Mouse (Mus musculus) yolk sac, embryonic 10.5 days (tissue): Measurements from ENCODE around the gene Strn4.

Experiments used
- DNase-seq: peaks from one replicate; pipeline ENCODE4 v3.0.0-alpha.2; 2017; ENCODE audit warnings: low spot score

The Strn4 gene

GRCm38 (mm10) chr7:16841561-16842560, 26.2 kb downstream of the Strn4 start:
- DNase-seq, result no peak

- DNase-seq, result peak; percentile 90
These were observed 27.0 kb downstream of the Strn4 start, which contains the start of gene Prkd2 for GRCm38 (mm10) chr7:16842645-16843063. Gene Prkd2 (plus strand): TSS chr7:16842902.

GRCm38 (mm10) chr7:16843441-16844171, 27.9 kb downstream of the Strn4 start:
- DNase-seq, result no peak

- DNase-seq, result no peak
These were observed 29.0 kb downstream of the Strn4 start for GRCm38 (mm10) chr7:16844696-16845071.

- DNase-seq, result no peak
These were observed 29.6 kb downstream of the Strn4 start for GRCm38 (mm10) chr7:16845072-16845819.

- no peak for DNase-seq
These were observed 30.1 kb downstream of the Strn4 start for GRCm38 (mm10) chr7:16845820-16846167.

- DNase-seq, result no peak
These were observed 31.1 kb downstream of the Strn4 start for GRCm38 (mm10) chr7:16846775-16847174.

GRCm38 (mm10) chr7:16847507-16847906, 31.8 kb downstream of the Strn4 start:
- no peak for DNase-seq

GRCm38 (mm10) chr7:16848579-16848978, 32.9 kb downstream of the Strn4 start:
- no peak for DNase-seq

- no peak for DNase-seq
These were observed 35.9 kb downstream of the Strn4 start for GRCm38 (mm10) chr7:16851636-16852035.

GRCm38 (mm10) chr7:16853302-16853831, 37.7 kb downstream of the Strn4 start:
- DNase-seq, result no peak

GRCm38 (mm10) chr7:16858336-16858735, 42.6 kb downstream of the Strn4 start:
- DNase-seq, result no peak

GRCm38 (mm10) chr7:16859902-16860651, 44.4 kb downstream of the Strn4 start:
- DNase-seq, result no peak

GRCm38 (mm10) chr7:16867488-16867887, 51.8 kb downstream of the Strn4 start:
- peak; percentile 43 for DNase-seq

- DNase-seq, result no peak
These were observed 53.8 kb downstream of the Strn4 start for GRCm38 (mm10) chr7:16869497-16869896.

- DNase-seq, result no peak
These were observed 55.9 kb downstream of the Strn4 start for GRCm38 (mm10) chr7:16871600-16871999.

- no peak for DNase-seq
These were observed 56.8 kb downstream of the Strn4 start for GRCm38 (mm10) chr7:16872478-16872877.

- no peak for DNase-seq
These were observed 57.7 kb downstream of the Strn4 start for GRCm38 (mm10) chr7:16873392-16873791.

GRCm38 (mm10) chr7:16874190-16874589, 58.5 kb downstream of the Strn4 start:
- peak; percentile 73 for DNase-seq

GRCm38 (mm10) chr7:16874756-16875309, 59.1 kb downstream of the Strn4 start:
- DNase-seq, result peak; percentile 100

GRCm38 (mm10) chr7:16875310-16875325, 59.4 kb downstream of the Strn4 start, which contains the start of gene Dact3:
Gene Dact3 (plus strand): TSS chr7:16875317.
- no peak for DNase-seq

GRCm38 (mm10) chr7:16875326-16875725, 59.6 kb downstream of the Strn4 start:
- DNase-seq, result no peak
